Mouse (Mus musculus) retina, embryonic 14.5 days (tissue): ENCODE measurements around the gene Bahcc1.

Experiments
- DNase-seq: peaks from one replicate; pipeline ENCODE4 v3.0.0-alpha.2; 2015; ENCODE audit warnings: low spot score

Gene Bahcc1

DNA sequence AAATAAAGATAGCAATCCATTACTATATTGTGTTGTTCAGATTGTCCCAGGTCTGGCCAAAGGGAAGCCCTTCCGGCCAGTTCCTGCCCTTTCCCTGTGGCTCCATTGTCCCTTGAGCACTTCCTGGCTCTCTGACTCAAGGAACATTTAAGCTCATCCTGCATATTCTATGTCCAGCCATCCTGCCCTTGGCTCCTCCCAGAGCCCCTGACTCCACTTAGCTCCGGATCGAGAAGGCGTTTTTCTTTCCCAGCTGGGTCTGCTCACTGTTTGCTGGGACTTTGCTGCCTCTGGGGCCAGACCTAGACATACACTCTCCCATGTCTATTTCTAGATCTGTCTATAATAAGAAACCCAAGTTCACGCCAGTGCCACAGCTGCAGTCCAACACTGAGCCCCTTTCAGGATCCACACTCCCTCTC is 26.1 kb upstream of the Bahcc1 start:
- DNase-seq, result no peak

DNA sequence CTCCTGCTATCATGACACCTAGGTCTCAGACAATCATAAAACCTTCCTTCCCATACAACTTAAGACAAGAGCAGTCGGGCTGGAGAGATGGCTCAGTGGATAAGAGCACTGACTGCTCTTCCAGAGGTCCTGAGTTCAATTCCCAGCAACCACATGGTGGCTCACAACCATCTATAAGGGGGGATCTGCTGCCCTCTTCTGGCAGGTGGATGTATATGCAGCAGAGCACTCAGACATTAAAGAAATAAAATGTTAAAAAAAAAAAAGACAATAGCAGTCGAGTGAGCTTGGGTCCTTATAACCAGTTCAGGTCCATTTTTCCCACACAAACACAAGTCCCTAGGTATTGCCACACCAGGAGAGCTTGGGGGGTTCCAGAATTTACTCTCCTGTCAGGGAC is 23.9 kb upstream of the Bahcc1 start:
- DNase-seq, result no peak

DNA sequence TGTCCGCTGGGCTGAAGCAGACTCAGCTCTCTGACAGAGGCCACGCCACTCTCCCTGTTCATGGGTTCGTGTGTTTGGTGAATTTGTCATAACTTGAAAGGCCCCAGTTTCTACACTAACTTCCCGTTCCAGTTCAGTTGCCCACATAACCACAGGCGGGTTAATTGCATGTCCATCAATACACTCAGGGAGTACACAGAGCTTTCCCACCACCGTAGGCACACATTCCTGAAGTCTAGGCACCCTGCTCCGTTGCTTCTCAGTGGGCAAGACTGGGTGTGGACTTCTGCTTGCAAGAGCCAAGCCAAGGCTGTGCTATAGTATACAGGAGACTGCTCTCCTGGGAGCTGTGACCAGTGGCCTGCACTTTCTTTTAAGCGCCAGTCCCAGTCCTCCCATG is 23.3 kb upstream of the Bahcc1 start:
- no peak for DNase-seq

DNA sequence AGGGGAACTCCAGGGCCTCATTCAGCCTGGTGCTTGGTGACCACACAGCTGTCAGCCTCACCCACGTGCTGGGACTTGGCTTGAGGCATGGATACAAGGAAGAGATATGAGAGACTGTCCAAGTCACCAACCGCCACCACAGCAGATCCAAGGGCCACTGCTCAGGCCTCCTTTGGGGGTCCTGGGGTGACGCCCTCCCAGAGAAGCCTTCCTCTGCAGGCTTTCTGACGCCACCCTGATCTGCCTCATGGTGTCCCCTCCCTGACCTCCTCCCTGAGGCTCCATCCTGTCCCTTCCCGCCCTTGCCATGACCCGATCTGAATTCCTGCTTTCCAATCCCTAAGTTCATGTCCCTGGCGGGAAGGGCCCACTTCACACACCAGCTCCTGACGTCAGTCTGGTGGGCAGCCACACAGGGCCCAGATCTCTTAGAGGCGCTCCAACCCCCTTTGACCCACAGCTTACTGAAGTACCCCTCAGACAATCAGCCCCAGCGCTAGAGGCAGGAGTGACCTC is 17.0 kb upstream of the Bahcc1 start:
- DNase-seq, result no peak

DNA sequence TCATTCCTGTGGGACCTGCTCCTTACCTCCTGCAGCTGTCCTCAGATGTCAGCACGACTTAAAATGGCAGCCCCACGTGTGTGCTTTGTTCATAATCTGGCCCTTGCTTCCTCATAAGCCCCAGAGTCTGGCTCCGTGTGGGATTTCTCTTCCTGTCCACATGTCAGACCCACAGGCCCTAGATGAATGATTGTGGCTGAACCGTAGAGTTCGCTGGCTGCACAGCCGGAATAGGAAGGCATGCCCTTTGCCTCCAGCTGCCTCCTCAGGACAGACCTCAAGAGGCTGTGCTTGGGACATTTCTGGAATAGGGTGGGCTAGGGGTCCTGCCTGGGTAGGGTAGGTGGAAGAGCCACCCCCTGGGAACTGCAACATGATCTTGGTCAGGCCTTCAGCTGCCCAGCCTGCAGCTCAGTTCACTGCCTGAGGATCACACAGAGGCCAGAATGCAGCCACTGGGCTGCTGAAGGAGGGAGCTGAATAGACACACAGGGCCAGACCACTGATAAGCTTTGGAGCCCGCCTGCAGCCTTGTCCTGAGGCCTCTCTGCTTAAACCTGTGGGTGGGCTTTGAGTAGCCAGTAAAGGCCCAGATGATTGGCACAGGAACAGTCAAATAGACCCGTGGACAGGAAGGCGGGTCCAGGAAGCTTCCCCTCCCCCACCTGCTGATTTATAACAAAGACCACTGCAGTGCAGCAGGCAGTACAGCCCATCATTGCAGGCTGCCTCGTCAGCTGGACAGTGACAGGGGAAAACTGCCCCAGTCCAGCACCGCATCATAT is 16.0 kb upstream of the Bahcc1 start:
- peak; percentile 96 for DNase-seq

DNA sequence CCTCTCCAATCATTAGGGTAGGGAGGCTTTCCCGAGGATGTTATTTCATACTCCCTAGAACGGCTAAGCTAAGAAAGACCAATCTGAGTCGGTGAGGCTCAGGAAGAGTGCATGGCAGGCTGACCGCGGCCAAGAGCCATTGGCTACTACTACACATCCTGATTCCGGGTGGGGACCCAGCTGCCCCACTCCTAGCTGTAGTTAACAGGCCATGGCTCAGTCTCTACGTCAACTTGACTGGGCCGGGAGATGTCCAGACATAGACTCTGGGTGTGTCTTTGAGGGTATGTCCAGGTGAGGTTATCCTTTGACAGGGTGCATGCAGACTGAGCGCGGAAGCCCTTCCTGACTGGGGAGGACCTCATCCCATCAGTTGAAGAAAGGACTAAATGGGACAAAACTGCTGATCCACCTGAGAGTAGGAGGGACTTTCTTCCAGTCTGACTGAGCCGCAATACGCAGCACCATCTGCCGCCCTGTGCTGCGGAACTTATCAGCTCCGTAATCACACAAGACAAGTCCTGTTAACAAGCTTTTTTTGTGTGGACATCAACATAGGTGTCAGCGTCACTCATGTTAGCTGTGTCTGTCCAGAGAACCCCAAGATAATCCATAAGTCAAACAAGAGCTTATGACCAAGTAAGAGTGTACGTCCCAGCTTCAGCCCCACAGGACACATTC is 14.4 kb upstream of the Bahcc1 start:
- DNase-seq, result no peak

DNA sequence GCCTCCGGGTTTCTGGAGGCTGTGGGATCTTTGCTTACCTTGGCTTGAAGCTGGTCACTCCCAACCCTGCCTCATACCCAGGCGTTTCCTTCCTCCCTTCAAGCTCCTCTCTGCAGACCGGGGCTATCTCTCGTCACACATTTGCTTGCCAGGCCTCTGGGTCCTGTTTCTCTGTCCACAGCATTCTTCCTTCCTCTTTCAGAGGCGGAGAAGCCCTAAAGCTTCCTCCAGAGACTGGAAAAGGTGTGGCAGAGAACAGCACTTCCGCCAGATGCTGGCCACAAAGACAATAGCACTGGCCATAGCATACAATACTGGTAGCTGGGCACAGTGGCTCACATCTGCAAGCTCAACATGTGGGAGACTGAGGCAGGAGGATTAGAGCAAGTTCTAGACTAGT is 13.8 kb upstream of the Bahcc1 start:
- no peak for DNase-seq

DNA sequence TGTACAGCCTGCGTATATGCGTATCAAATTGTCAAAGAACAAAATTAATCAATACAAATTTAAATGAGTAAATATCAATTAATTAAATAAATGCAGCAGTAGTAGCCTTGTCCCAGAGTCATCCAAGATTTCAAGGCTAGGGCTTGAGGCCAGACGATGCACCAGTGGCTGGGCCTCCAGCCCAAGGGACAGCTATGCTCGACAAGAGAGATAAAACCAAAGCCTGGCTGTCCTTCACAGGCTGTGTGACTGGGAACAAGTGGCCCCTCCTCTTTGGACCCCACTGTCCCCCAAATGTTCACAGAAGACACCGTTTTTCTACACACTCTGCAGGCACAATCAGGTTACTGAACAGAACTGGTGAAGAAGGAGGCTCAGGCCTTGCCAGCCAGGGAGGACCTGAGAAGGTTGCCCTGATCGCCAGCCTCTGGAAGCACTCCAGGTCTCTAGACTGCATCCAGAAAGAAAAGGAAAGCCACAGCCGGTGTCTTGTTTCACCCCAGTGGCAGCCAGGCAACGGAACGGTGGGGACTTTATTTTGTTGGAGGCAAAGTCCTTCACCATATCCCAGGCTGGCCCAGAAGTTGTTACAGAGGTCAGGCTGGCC is 12.7 kb upstream of the Bahcc1 start:
- DNase-seq, result no peak

DNA sequence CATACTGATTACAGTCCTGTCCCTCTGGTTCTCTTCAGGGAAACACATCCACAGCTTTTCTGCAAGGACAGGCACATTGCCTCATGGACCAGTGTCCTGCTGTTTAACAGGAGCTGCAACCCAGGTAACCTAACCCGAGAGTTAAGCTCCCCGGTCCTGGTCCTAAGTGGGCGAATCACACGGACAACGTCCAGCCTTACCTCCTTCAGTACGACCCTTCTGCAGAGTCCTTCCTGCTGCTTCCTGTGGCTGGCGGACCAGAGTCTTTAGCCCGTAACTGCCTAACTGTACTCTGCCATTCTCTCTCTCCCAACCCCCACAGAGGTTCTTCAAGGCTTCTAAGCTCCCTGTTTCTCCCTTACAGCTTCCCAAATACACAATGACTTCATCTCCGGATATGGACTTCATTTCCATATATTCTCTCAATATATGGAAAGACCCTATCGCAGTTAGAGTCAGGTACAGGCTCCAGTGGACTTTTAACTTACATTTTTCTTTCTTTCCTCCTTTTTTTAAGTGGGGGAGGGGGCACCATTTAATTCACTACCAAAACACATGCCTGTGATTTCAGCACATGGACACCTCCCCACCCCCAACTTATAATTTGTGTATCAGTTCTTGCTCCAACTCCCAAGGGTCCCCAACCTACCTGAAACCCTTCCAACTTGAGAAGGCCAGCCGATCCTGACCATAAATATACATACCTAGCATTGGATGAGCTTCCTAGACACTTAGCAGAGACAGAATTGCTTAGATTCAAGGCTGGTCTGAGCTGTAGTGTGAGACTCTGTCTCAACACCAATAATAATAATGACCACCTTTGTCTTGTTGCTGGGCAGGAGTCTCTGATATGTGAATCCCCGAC is 11.6 kb upstream of the Bahcc1 start:
- DNase-seq, result no peak

DNA sequence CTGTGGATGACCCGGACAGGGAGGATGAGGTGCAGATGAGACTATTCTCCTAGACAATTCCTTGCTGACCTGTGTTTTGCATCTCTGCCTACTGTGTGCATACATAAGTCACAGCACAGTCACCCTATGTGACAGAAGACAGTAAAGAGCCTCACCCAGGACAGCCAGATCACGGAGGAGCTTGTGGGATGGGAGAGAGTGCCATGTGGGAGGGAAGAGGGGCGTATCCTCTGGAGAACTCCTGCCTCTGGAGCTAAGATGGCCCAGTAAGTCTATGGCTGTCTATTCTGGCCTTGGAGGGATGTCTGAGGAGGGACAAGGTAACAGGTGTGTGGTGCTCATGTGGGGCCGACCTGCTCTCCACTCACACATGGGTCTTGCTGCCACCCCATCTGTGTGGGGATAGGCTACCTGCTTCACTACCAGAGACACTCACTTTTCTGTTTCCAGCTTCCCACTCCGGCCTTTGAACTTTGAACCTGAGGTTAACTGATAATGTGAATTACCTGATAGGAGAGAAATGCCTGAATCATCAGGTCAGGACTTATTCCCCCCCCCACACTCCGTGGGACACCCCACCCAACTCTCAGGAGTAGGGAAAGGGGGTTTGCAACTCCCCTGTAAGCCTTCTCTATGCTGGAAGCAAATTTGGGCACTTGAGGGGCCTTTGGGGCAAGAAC is 10.2 kb upstream of the Bahcc1 start:
- DNase-seq, result no peak

DNA sequence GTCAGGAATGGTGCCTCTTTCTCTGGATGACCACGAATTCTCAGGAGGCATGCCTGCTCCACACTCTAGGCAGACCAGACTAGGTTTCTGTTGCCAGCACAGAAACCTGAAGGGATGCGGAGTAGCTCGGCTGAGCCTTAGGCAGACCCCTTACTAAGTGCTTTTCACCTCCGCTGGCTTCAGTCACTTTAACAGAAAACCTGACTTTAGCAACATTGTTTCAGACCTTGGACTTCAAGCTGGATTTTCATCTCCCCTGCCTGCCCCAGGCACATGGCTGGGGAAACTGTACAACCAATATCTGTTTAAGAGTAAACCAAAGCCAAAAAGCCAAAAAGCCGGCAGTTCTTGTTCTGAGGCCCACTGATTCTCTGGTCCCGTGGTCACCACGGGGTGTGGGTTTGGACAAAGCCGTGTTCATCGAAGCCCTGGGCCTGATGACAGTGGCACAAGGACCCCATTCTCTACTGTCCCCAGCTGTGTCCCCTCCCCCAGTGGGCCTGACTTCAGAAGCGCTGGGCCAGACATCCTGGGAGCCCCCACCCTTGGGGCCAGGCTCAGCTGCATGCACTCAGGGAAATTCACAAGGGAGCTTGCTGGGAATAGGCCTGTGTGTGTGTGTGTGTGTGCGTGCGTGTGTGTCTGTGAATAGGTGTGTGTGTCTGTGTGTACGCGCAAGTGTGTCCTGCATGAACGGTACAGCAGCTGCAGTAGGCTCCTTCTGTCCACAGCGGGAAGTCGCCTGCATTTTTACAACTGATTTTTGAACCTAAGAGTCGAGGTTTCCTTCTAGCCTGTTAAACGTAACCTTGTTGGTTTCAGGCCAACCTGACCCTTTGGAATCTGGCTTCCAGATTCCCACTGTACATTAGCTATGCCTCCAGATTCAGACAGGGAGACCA is 8.9 kb upstream of the Bahcc1 start:
- peak; percentile 67 for DNase-seq

DNA sequence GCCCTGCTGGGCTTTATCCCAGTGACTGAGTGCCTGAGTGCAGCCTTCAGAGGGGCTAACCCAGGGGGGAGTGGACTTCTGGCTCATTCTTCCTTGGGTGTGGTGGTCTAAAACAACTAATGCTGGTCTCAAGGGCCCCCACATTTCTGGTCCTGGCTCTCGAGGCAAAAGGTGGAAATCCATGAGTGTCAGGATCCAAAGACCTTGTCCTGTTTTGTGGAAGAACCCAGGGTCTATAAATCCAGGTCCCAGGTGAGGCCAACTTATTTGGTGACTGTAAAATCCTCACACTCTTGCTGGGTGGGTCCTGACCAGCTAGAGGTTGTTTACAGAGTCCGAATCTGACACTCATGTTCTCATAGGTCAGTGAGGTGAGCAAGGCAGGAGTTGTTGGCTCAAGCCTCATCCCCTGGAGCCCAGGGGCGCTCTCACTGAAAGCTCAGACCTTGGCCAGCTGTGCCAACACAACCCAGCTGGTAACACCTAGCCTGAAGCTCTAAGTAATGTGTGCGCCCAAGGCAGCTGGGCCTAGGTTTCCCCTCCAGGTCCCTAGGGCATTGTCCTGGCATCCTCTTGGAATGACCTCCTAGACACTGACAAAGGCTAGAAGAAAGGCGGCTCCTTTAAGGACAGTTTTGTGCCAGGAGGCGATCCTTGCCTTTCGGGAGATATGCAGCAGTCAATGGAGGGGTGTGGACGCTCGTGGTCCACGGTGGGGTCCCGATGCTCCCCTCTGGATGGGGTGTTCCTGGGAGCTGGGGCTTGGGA is 8.1 kb upstream of the Bahcc1 start:
- peak; percentile 41 for DNase-seq

DNA sequence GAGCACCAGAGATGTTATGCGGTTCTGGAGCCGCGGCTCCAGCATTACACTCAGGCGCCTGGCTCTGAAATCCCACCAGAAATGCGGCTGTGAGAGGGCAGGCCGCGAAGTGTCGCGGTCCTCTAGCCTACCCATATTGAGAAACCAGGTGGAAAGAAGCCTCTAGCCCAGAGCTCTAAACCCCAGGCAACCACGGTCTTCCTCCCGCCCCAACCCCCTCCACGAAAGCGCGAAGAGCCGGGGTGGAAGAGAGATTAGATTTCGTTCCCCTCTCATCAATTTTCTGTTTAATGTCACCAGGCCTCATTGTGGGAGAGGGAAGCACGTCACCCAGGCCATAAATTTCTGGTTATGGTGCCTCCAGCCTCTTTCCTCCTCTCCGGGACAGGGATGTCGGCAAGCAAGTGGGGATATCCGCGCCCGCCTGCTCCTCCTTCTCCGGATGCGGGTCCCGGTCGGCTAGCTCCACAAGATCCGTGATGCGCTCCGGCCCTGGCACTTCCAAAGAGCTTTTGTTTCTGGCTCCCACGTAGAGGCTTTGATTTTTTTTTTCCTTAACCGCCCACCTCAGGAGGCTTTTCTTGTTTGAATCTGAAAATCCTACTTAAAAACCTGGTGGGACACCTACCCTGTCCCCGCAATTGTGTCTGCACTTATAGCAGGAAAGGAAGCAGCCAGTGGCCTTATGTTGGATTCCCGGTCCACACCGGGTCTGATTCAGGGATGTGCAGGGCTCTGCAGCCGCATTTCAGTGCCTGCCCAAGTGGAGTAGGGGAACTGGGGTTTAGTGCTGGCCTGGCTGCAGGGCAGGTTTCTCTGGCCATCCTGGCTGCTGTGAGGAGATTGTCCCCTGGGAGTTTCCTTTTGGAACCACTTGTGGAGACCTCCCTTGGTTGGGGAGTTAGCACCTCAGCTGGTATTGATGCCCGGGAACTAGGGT is 7.2 kb upstream of the Bahcc1 start:
- peak; percentile 41 for DNase-seq

DNA sequence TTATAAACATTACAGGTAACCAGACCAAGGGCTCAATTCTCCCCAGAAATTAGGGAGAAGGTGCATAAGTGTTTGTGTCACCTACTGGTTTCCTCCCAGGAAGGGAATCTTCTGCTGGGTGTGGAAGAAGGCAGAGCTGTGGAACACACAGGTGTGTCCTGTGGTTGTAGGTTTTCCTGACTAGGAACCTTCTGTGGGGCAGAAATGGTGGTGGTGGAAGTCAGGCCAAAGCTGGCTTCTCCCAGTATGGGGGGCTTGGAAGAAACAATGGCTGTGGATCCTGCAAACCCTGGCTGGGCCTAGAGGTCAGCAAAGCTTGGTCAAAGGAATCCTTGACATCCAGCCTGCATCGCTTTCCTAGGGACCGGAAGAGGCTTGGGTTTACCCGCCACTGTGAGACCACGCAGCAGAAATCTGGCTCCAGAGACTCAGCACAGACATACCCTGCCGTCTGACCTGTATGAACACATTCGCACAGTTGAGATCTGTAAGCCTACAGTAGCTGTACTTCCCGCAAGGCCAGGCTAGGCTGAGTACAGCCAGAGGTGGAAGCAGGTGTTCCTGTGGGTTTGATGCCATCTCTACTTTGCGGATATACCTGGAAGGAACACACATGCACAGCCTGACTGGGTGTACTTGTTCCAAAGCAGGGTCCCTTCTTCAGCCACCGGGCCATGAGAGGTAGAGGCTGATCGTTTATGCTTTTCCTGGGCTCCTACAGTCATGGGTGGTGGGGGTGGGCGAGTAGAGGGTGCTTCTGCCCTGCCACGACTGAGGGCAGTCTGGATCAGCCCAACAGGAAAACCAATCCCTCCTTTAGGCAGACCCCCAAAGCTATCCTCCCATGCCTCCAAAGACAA is 6.1 kb upstream of the Bahcc1 start:
- no peak for DNase-seq

DNA sequence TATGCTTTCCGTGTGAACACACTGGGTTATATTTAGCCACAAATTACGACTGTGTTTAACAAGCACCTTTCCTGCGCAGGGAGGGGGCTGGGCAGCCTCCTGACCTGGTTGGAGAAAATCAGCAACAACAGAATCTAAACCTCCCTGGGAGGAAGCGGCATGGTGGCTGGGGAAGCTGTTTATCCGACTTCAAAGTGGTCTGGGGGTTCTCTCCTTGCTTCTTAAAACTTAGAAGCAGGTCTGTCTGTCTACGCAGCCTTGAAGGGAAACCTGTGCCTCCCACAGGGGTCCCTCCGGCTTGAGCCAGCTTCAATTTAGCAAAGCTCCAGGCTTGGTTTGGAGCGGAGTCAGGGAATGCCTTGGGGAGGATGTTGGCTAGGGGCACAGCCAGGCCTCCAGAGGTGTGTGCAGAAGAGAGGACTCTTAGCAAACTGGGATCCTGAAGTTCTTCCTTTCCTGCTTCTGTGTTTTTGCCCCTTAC is 5.1 kb upstream of the Bahcc1 start:
- DNase-seq, result no peak

DNA sequence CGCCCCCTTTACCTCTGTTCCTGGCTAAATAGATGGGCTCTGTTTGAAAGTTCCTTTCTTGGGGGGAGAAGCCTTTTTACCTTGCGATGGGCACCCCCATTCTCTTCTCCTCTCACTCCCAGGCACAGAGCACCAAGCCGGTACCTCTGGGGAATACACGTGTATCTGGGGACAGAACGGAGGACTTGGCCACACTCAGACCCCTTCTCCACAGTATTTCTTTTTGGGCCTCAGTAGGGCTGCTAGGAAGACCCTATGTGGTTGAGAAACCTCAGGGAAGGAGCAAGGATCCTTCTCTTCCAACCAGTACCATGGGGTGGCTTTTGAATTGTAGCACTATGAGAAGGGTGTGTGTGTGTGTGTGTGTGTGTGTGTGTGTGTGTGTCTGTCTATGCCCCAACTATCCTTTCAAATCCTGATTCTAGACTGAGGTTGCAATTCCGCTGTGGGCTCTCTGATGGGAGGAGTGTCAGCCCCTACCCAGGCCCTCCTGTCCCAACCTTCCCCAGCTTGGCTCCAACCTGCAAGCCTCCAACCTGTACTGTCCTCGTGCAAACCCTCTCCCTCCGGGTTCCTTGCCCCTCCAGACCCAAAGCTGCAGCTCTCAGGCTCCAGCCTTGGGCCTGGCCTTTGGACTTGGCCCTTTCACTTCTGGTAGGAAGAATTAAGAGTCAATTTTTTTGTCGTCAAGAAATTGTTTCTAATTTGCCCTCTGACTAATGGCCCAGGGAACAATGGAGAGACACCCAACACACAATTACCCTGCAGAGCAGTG is 4.4 kb upstream of the Bahcc1 start:
- no peak for DNase-seq
